Mouse (Mus musculus) thymus, adult 2 months (tissue): ENCODE data around the gene Btbd11. TPM values are rescaled to one million over a fixed set of nuclear protein-coding genes. Genes with fewer than 3 reads are reported as not detected.

Experiments used
- DNase-seq: peaks from one replicate; pipeline ENCODE4 v3.0.0; 2021
- H3K27ac ChIP-seq: fragments of 200-500 bp; 2 replicates; pipeline ENCODE4 v1.5.1; 2012; ENCODE audit warnings: low read length, control low read depth; ENCODE audit not compliant: control insufficient read depth, insufficient read depth
- H3K27me3 ChIP-seq: fragments of 200-500 bp; 2 replicates; pipeline ENCODE4 v1.6.1; 2012; ENCODE audit warnings: mild to moderate bottlenecking, low read length, moderate library complexity, mixed read lengths; ENCODE audit not compliant: control insufficient read depth, insufficient read depth
- H3K36me3 ChIP-seq: fragments of 200-500 bp; 2 replicates; pipeline ENCODE4 v1.6.1; 2012; ENCODE audit warnings: mild to moderate bottlenecking, low read length, moderate library complexity; ENCODE audit not compliant: control insufficient read depth, insufficient read depth
- H3K4me1 ChIP-seq: fragments of 200-500 bp; replicated peaks from 2 replicates; pipeline ENCODE4 v1.6.1; 2012; ENCODE audit warnings: low read length; ENCODE audit not compliant: control insufficient read depth, insufficient read depth
- H3K4me3 ChIP-seq: fragments of 200-500 bp; 2 replicates; pipeline ENCODE4 v1.5.1; 2012; ENCODE audit warnings: mild to moderate bottlenecking, low read length, control low read depth, moderate library complexity; ENCODE audit not compliant: control insufficient read depth, insufficient read depth
- CTCF ChIP-seq: fragments of 200-500 bp; IDR thresholded peaks from 2 replicates; pipeline ENCODE4 v1.5.1; 2012; ENCODE audit warnings: mild to moderate bottlenecking, control low read depth, low read length, moderate library complexity, borderline replicate concordance; ENCODE audit not compliant: control insufficient read depth, poor library complexity, insufficient read depth; ENCODE audit errors: extremely low read depth
- POLR2A ChIP-seq: fragments of 200-500 bp; IDR thresholded peaks from 2 replicates; pipeline ENCODE4 v1.6.1; 2012; ENCODE audit warnings: mild to moderate bottlenecking, low read length, control low read depth, moderate library complexity; ENCODE audit not compliant: control insufficient read depth, poor library complexity, insufficient read depth; ENCODE audit errors: extremely low read depth
- WGBS: fragments of 180-500 bp; shearing (Covaris S2); methylation state at CpG from one replicate; pipeline ENCODE4 v1.1.7; 2018; 5-methylcytosine and 5-hydroxymethylcytosine counted together
- polyA plus RNA-seq: library from polyadenylated mRNA; depleted of rRNA; stranded (reverse); fragments of >200 nt; gene quantifications from 2 replicates; pipeline ENCODE4 v1.2.3, GENCODE M21; 2012

Gene Btbd11
- polyA plus RNA-seq, 1 experiment, result 32.3 TPM

DNA sequence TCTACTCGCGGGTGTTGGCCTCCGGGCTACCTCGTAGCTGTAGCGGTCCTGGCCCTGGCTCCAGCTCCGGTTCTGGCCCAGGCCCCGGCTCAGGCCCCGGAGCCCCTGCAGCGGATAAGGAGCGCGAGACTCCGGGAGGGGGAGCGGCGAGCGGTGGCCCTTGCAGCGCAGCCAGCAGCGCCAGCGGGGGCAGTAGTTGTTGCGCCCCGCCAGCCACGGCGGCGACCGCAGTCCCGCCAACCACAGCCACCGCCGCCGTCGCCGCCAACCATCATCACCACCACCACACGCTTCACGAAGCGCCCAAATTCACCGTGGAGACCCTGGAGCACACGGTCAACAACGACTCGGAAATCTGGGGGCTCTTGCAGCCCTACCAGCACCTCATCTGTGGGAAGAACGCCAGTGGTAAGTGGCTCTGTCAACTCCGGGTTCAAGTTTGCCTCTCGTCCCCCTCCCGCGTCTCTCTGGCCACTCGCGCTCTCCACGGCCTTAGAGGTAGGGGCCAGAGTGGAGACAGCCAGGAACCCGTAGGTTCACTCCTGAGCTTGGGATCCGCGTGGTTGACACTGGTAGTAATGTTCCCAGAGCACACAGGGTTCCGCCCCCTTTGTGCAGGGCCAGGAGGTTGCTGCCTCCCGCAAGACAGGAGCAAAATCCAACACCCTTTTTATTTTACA is 1.6 kb downstream of the Btbd11 start:
- TF ChIP-seq CTCF, result no peak
- no peak for TF ChIP-seq POLR2A
- 3% methylated on average over 50 of the region's 50 CpGs for WGBS

DNA sequence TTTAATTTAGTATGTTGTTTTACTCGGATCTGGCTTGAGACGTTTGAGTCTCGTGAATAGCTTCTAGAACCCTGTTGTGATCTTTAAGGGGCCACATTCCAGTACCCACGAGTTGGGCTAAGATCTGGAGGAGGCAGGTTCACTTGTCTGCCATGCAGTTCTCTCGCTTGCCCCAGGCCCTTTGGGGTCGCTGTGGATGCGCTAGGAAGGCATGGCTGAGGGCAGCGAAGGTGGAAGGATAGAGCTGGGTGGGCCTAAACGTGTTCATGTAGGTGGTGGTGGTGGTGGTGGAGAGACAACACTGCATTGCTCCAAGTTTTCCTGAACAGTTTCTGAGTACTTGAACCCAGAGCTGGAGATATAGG is 2.1 kb downstream of the Btbd11 start:
- Histone ChIP-seq H3K36me3 (no peaks in the 10 kb centered on the region), H3K27me3 (no peaks in the 10 kb centered on the region; the same call in 1 of the 2 replicates), H3K27ac (peak overlapping the region; percentile 9; the same call in 1 of the 2 replicates), H3K4me3 (peak overlapping the region; percentile 71; the same call in 1 of the 2 replicates), H3K4me1 (peaks cover 21% of the 10 kb centered on the region)
- 5% methylated on average over 9 of the region's 9 CpGs for WGBS
- peak; percentile 79 for DNase-seq
- TF ChIP-seq CTCF, result peak; percentile 76
- no peak for TF ChIP-seq POLR2A

More for the DNA sequence above, 1.6 kb downstream of the Btbd11 start:
- no peaks in the 10 kb centered on the region for H3K36me3 ChIP-seq
- no peak for DNase-seq
- H3K27ac ChIP-seq, result no peak overlapping the region
- peaks cover 21% of the 10 kb centered on the region for H3K4me1 ChIP-seq
- H3K4me3 ChIP-seq, result peak overlapping the region; percentile 71
- no peaks in the 10 kb centered on the region; the same call in 1 of the 2 replicates for H3K27me3 ChIP-seq

GRCm38 (mm10) chr10:85389286-85390139 is 2.9 kb downstream of the Btbd11 start:
- Histone ChIP-seq H3K36me3 (no peaks in the 10 kb centered on the region), H3K27me3 (no peaks in the 10 kb centered on the region; the same call in 1 of the 2 replicates), H3K4me3 (peak overlapping the region; percentile 9; the same call in 1 of the 2 replicates), H3K27ac (peak overlapping the region; percentile 9; the same call in 1 of the 2 replicates), H3K4me1 (peaks cover 21% of the 10 kb centered on the region)
- 69% methylated on average over 23 of the region's 23 CpGs for WGBS
- no peak for DNase-seq
- TF ChIP-seq CTCF (no peak), POLR2A (no peak)

DNA sequence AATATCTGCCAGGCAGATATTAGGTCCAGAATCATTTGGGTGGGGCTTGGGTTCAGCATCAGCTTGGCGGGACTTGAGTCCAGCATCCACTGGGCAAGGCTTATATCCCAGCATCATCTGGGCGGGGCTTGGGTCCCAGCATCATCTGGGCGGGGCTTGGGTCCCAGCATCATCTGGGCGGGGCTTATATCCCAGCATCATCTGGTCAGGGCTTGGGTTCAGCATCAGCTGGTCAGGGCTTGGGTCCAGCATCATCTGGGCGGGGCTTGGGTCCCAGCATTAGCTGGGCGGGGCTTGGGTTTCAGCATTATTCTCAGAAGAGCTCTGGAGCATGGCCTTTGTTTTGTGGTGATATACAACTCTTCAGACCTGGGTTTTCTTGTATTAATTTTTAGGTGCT is 6.4 kb downstream of the Btbd11 start:
- H3K4me3 ChIP-seq, result no peak overlapping the region
- no peak for DNase-seq
- 85% methylated on average over 6 of the region's 6 CpGs for WGBS
- no peaks in the 10 kb centered on the region for H3K36me3 ChIP-seq
- H3K27me3 ChIP-seq, result no peaks in the 10 kb centered on the region
- TF ChIP-seq CTCF, result no peak
- TF ChIP-seq POLR2A, result no peak
- H3K4me1 ChIP-seq, result peaks cover 14% of the 10 kb centered on the region
- H3K27ac ChIP-seq, result no peak overlapping the region

- Histone ChIP-seq H3K27ac (no peak overlapping the region), H3K4me3 (no peak overlapping the region), H3K27me3 (no peaks in the 10 kb centered on the region), H3K4me1 (peaks cover 3% of the 10 kb centered on the region), H3K36me3 (no peaks in the 10 kb centered on the region)
- WGBS, result 93% methylated on average over 4 of the region's 4 CpGs
- TF ChIP-seq POLR2A, result no peak
- no peak for TF ChIP-seq CTCF
- DNase-seq, result no peak
These were observed 7.9 kb downstream of the Btbd11 start for GRCm38 (mm10) chr10:85394558-85394957.

- Histone ChIP-seq H3K36me3 (no peaks in the 10 kb centered on the region), H3K27me3 (no peaks in the 10 kb centered on the region), H3K4me3 (no peak overlapping the region), H3K4me1 (peaks cover 42% of the 10 kb centered on the region), H3K27ac (peak overlapping the region; percentile 71)
- 70% methylated on average over 3 of the region's 3 CpGs for WGBS
- peak; percentile 50 for DNase-seq
- TF ChIP-seq CTCF, result no peak
- no peak for TF ChIP-seq POLR2A
These were observed 24.5 kb downstream of the Btbd11 start for GRCm38 (mm10) chr10:85411120-85411519.
